Mouse (Mus musculus): ENCODE results near the gene Nup188. TPM values are rescaled to one million over a fixed set of nuclear protein-coding genes. Genes with fewer than 3 reads are reported as not detected.

The Nup188 gene
- polyA plus RNA-seq, 1 experiment from 2014 or later: 65.2 TPM

- no peaks in the 10 kb centered on the region for H3K27me3 ChIP-seq (ENCODE audit: poor library complexity, severe bottlenecking)
- H3K4me1 ChIP-seq: peaks cover under 1% of the 10 kb centered on the region; the same call in 1 of the 2 replicates
- H3K4me3 ChIP-seq: no peak overlapping the region
- peaks cover 99% of the 10 kb centered on the region for H3K36me3 ChIP-seq (replicated peaks)
- H3K27ac ChIP-seq: 0 out of 2 replicates have a peak overlapping the region, but pooled peaks have one; percentile 25
- H3K9me3 ChIP-seq: no peaks in the 10 kb centered on the region
- no peak for DNase-seq (ENCODE audit: extremely low spot score, low spot score)
- WGBS: 92% methylated on average over 15 of the region's 15 CpGs
These were observed 26.8 kb upstream of the Nup188 start for GRCm38 (mm10) chr2:30259131-30260064.

- peaks cover 18% of the 10 kb centered on the region for H3K4me1 ChIP-seq
- H3K36me3 ChIP-seq (replicated peaks): peaks cover 94% of the 10 kb centered on the region
- no peak overlapping the region for H3K27ac ChIP-seq
- DNase-seq (ENCODE audit: extremely low spot score, low spot score): no peak
- WGBS: 92% methylated on average over 4 of the region's 4 CpGs
- no peaks in the 10 kb centered on the region for H3K27me3 ChIP-seq (ENCODE audit: poor library complexity, severe bottlenecking)
- no peaks in the 10 kb centered on the region for H3K9me3 ChIP-seq
- no peak overlapping the region for H3K4me3 ChIP-seq
These were observed 25.0 kb upstream of the Nup188 start for GRCm38 (mm10) chr2:30261064-30261736.

DNA sequence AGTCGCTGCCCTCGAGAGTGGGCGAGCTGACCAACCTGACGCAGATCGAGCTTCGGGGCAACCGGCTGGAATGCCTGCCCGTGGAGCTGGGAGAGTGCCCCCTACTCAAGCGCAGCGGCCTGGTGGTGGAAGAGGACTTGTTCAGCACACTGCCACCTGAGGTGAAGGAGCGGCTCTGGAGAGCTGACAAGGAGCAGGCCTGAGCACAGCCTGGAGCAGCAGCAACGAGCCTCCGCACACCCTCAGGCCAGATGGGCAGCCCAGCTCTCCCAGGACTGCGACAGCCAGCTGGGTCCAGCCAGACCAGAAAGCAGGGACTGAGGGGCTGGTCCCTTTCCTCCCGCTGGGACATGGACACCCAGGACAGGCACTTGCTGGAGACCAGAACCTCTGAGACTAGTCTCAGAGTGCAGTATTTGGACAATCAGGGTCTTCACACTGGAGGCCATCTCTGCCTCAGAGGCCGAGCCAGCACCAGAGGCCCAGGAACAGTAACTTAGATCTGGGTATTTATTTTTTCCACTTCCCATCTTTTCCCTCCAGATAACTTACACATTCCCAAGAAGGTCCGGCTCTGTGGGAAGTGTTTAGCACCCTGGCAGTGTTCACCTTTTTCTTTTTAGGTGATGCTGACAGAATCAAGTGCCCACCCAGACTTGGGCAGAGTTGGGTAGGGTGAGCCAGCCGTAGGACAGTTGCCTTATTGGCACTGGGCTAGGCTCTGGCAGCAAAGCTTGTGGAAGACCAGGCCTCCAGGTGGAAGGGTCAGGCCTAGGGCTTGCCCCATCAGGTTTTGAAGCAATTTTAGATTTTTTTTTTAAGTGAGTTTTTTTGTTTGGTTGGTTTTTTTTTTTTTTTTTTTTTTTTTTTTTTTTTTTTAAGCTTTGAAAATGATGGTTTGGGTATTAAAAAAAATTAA lies 24.0 kb upstream of the Nup188 start:
- Histone ChIP-seq H3K4me1 (peaks cover 28% of the 10 kb centered on the region), H3K9me3 (no peaks in the 10 kb centered on the region), H3K36me3 (replicated peaks) (peaks cover 84% of the 10 kb centered on the region), H3K27me3 (ENCODE audit: poor library complexity, severe bottlenecking) (no peaks in the 10 kb centered on the region), H3K4me3 (no peak overlapping the region), H3K27ac (no peak overlapping the region)
- 94% methylated on average over 18 of the region's 18 CpGs for WGBS
- DNase-seq (ENCODE audit: extremely low spot score, low spot score): no peak

DNA sequence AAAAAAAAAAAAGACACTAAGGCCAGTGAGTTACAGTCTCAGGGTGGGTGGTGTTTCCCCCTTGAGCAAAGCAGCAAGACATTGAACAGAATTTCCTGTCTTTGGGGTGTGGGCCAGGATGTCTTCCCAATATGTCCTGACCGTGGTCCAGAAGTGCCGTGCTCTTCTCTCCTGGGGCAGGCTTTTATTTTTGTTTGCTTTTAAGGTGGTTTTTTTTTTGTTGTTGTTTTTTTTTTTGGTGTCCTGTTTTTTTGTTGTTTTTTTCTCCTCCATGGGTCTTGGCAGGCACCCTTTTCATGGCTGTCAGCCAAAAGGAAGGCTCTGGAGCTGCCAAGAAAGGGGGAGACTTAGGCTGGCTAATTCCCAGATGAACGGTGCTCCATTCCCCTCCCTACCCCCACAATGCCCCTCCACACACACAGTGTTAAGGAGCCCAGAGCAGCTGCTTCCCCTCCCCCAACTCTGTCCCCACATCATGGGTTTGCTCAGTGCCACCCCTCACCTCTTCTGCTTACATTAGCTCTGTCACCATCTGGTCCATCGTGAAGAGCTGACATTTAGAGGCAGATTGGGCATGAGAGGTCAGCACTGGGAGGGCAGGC lies 23.3 kb upstream of the Nup188 start:
- peaks cover 30% of the 10 kb centered on the region for H3K4me1 ChIP-seq
- H3K27me3 ChIP-seq (ENCODE audit: poor library complexity, severe bottlenecking): no peaks in the 10 kb centered on the region
- H3K9me3 ChIP-seq: no peaks in the 10 kb centered on the region
- H3K4me3 ChIP-seq: no peak overlapping the region
- no peak overlapping the region for H3K27ac ChIP-seq
- no peak for DNase-seq (ENCODE audit: extremely low spot score, low spot score)
- WGBS: 90% methylated on average over 4 of the region's 4 CpGs
- H3K36me3 ChIP-seq (replicated peaks): peaks cover 77% of the 10 kb centered on the region

DNA sequence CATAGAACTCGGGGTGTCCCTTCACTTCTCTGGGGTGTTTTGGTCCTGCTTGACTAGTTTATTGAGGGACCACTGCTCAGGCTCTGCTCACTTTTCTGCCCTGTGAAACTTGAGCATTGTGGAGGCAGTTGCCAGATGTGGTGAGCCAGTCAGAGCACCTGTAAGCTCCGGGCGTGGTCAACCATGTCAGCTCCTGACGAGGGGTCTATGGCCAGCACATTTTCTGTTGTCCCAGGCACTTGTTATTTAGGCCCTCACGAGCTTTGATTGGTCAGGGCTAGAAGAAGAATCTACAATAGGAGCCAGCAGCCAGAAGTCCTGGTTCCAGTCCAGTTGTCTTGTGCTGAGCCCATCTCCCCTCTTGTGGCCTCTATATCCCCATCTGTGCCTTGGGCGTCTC lies 22.4 kb upstream of the Nup188 start:
- Histone ChIP-seq H3K27ac (no peak overlapping the region), H3K36me3 (replicated peaks) (peaks cover 68% of the 10 kb centered on the region), H3K9me3 (no peaks in the 10 kb centered on the region), H3K4me3 (no peak overlapping the region), H3K4me1 (peaks cover 30% of the 10 kb centered on the region), H3K27me3 (ENCODE audit: poor library complexity, severe bottlenecking) (no peaks in the 10 kb centered on the region)
- 94% methylated on average over 6 of the region's 6 CpGs for WGBS
- DNase-seq (ENCODE audit: extremely low spot score, low spot score): no peak

GRCm38 (mm10) chr2:30264671-30265519 lies 21.3 kb upstream of the Nup188 start:
- peak overlapping the region; percentile 81 for H3K27ac ChIP-seq
- H3K4me1 ChIP-seq: peaks cover 30% of the 10 kb centered on the region
- no peak overlapping the region for H3K4me3 ChIP-seq
- H3K9me3 ChIP-seq: no peaks in the 10 kb centered on the region
- WGBS: 76% methylated on average over 7 of the region's 7 CpGs
- H3K36me3 ChIP-seq (replicated peaks): peaks cover 57% of the 10 kb centered on the region
- DNase-seq (ENCODE audit: extremely low spot score, low spot score): no peak
- H3K27me3 ChIP-seq (ENCODE audit: poor library complexity, severe bottlenecking): no peaks in the 10 kb centered on the region

DNA sequence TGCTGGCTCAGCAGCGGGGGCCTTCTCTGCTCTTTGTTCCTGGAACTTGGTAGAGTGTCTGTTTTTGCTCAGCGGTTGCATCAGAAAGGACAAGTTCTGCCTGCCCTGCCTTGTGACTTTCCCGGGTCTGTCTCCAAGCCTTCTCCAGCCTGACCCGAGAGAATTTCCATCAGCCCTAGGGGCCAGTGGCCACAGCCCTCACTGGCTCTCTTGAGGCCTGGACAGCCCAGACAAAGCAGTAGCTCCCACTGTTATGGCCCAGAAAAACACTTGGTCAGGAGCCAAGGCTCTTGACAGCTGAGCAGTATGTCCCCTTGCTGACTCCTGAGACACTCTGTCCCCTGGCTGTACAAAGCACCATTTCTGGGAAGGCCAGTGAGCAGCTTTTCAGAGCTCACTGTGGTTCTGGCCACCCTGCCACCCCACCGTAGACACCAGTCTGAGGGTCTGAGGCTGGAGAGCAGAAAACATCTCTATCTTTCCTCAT lies 20.4 kb upstream of the Nup188 start, which contains the start of gene Phyhd1:
TSS of gene Phyhd1 (plus strand) at position 437 of the 487 bp plus-strand sequence.
- DNase-seq (ENCODE audit: extremely low spot score, low spot score): no peak
- H3K36me3 ChIP-seq (replicated peaks): peaks cover 48% of the 10 kb centered on the region
- H3K27me3 ChIP-seq (ENCODE audit: poor library complexity, severe bottlenecking): no peaks in the 10 kb centered on the region
- peaks cover 30% of the 10 kb centered on the region for H3K4me1 ChIP-seq
- peak within 1 kb of the TSS; percentile 26 for H3K4me3 ChIP-seq
- WGBS: 40% methylated on average over 5 of the region's 5 CpGs
- H3K9me3 ChIP-seq: no peaks in the 10 kb centered on the region
- peak within 1 kb of the TSS; percentile 81 for H3K27ac ChIP-seq

GRCm38 (mm10) chr2:30266392-30266941 lies 19.7 kb upstream of the Nup188 start:
- Histone ChIP-seq H3K9me3 (no peaks in the 10 kb centered on the region), H3K27ac (peak overlapping the region; percentile 81), H3K36me3 (replicated peaks) (peaks cover 41% of the 10 kb centered on the region), H3K27me3 (ENCODE audit: poor library complexity, severe bottlenecking) (no peaks in the 10 kb centered on the region), H3K4me3 (peak overlapping the region; percentile 26), H3K4me1 (peaks cover 30% of the 10 kb centered on the region)
- WGBS: 11% methylated on average over 4 of the region's 4 CpGs
- peak; percentile 25 for DNase-seq (ENCODE audit: extremely low spot score, low spot score)

- H3K27me3 ChIP-seq (ENCODE audit: poor library complexity, severe bottlenecking): no peaks in the 10 kb centered on the region
- WGBS: 97% methylated on average over 2 of the region's 2 CpGs
- H3K4me3 ChIP-seq: no peak overlapping the region
- peaks cover 30% of the 10 kb centered on the region for H3K4me1 ChIP-seq
- H3K9me3 ChIP-seq: no peaks in the 10 kb centered on the region
- H3K36me3 ChIP-seq (replicated peaks): peaks cover 32% of the 10 kb centered on the region
- DNase-seq (ENCODE audit: extremely low spot score, low spot score): no peak
- no peak overlapping the region for H3K27ac ChIP-seq
These were observed 18.7 kb upstream of the Nup188 start for GRCm38 (mm10) chr2:30267466-30267865.

- Histone ChIP-seq H3K27ac (no peak overlapping the region), H3K4me1 (peaks cover 30% of the 10 kb centered on the region), H3K9me3 (no peaks in the 10 kb centered on the region), H3K36me3 (replicated peaks) (peaks cover 24% of the 10 kb centered on the region), H3K4me3 (no peak overlapping the region), H3K27me3 (ENCODE audit: poor library complexity, severe bottlenecking) (no peaks in the 10 kb centered on the region)
- WGBS: 64% methylated on average over 4 of the region's 4 CpGs
- DNase-seq (ENCODE audit: extremely low spot score, low spot score): no peak
These were observed 17.8 kb upstream of the Nup188 start for GRCm38 (mm10) chr2:30268371-30268770.

Measured in forebrain, embryonic 10.5 days (tissue).